Mouse (Mus musculus) cerebellum, adult (tissue): Measurements from ENCODE around the gene Ccdc7a.

Experiments used
- ATAC-seq: cut with Nextera tagmentation; 2 replicates; pipeline ENCODE4 v1.9.2; 2017; ENCODE audit warnings: mild to moderate bottlenecking, moderate library complexity, mixed read lengths; ENCODE audit not compliant: insufficient number of reproducible peaks, low FRiP score, low TSS enrichment

The Ccdc7a gene

GRCm38 (mm10) chr8:128688679-128689078, 376.6 kb downstream of the Ccdc7a start:
- no peak for ATAC-seq

- no peak for ATAC-seq
These were observed 378.8 kb downstream of the Ccdc7a start for GRCm38 (mm10) chr8:128686429-128686990.

DNA sequence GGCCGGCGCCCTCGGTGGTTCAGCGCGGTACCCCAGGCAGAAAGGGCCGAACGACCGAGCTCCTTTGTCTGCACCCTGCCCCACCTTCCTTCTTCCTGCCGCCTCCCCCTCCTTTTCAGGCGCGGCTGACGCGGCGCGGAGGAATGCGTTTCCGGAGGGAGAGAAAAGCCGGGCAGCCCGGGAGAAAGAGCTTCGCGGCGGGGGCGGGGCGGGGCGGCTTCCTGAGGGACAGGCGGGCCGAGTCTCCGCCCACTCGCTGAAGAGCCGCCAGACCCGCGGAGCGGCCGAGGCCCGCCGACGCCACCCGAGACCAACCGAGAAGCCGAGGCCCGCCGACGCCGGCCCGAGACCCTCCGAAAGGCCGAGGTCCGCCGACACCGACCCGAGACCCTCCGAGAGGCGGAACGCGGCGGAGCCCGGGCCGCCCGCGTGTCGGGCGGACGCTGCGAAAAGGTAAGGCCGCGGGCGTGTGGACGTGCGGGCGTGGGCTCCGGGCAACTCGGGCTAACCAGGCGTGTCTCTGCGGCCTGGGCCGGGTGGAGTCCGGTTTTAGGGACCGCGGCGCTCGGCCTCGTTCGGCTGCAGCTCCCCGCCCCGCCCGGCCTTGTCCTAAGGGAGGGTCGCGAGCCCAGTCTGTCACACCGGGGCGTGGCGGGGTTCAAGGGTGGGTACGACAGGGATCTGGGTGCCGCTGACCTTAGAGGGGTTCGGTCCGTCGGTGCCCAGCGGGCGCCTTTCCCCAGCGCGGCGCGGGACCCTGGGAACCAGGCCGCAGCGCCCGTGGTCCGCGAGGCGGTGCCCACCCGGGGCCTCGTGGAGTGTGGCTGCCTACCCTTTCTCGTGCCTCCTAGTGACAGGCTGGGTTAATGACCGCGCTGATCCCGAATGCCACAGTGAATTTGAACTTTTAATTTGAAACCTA, 379.5 kb downstream of the Ccdc7a start, which contains the start of gene Itgb1:
Gene Itgb1 (plus strand): TSS at position 148 of the 922 bp plus-strand sequence.
- ATAC-seq, result peak; percentile 95

DNA sequence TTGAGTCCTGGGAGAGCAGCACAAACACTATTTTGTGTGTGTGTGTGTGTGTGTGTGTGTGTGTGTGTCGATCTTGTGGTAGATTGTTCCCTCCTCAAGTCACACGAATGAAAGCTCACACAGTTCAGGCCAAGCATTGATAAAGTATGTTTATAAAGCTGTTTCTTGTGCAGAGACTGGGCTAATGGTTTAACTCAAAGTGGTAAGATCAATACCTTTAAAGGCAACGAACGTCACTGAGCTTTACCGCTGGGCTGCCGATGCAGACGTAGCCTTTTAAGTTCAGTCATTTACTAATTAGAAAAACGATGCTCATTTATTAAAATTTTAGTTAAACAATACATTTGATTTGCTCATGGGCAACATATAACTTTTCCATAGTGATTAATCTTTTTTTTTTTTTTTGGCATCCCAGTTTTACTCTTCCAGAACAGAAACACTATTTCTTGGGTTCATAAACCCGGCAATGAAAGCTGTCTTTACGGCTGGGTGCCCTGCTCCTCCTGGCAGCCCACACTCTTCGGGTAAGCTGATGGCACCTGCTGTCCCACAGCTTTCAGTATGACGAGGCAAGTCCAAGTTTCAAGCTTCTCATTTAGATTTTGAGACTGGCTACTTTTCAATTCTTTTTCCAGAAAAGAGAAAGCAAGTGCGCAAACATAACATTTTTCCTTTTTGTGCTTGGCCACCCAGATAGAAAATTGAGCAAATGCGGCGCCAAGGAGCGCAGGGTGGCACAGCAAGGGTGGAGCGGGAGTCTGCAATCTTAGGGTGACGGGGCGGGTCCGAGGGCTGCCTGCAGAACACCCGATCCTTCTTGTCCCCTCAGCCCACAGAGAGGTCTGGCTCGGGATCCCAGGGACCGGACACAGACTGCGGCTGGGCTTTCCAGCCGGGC, 380.5 kb downstream of the Ccdc7a start:
- ATAC-seq, result peak; percentile 33; the same call in 1 of the 2 replicates
